Mouse (Mus musculus) lung, postnatal 4 days (tissue): Measurements from ENCODE around the gene Ssmem1.

ENCODE experiments used
- DNase-seq, 2 experiments: peaks; one replicate each; pipeline ENCODE4 v3.0.0; 2021

Gene Ssmem1

DNA sequence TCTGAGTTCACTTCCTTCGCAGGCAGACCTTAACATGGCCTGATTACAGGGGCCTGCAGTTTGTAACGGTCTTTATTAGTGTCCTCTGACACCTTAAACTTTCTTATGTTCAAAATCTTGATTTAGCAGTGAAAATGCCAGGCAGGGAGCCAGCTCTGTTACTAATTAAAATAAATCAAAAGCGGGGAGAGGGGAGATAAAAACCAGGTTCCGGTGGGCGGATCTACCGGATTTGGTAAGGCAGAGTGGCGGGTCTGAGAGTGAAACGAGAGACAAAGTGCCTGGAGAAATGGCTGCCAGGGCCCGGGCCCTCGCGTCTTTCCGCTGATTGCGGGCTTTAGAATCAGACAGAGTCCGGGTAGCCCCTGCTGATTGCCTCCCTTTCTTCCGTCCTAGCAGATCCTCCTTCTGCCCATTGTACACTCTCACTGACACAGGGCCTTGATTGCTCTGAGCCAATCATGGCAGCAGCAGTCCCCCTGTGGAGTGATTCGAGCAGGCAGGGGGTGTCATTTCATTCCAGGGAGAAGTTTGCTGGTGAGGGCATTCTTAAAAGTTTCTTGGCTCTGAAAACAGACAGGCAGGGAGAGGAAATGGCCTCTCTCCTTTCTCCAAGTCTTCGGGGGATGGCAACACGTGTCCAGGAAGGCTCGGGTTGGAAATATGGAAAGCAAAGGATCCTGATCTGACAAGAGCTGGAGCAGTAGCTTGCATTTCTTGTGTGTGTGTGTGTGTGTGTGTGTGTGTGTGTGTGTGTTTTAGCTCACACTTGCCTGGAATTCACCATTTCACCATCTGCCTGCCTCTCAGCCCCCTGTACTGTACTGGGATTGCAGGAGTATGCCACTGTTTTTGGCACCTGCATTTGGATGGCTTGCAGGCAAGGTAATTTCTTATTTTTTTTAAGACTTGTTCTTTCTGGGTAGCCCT, 17.2 kb downstream of the Ssmem1 start:
- peak; percentile 50 to 54 for DNase-seq

- no peak for DNase-seq
Measured at GRCm38 (mm10) chr6:30528800-30529199, 19.2 kb downstream of the Ssmem1 start.

- peak in 1 of 2 experiments; percentile 38 for DNase-seq
Measured at GRCm38 (mm10) chr6:30535340-30535739, 25.7 kb downstream of the Ssmem1 start.

DNA sequence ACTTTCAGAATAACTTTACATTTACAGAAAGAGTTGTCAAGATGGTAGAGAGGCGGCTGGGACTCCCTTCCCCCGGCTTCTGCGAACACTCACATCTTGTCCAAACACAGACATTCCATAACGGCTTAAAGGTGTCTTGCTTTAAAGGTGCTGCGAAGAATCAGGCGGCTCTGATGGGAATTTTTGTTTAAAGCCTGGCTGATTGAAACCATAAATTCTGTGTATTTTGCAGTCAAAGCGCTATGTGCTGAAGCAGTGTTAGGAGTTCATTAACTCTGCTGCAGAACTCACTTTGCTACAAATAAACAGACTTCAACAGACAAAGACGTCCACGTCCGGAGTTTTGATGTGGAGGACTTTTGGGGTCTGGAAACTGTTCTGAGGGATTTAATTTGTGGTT, 28.6 kb downstream of the Ssmem1 start:
- DNase-seq, result no peak

DNA sequence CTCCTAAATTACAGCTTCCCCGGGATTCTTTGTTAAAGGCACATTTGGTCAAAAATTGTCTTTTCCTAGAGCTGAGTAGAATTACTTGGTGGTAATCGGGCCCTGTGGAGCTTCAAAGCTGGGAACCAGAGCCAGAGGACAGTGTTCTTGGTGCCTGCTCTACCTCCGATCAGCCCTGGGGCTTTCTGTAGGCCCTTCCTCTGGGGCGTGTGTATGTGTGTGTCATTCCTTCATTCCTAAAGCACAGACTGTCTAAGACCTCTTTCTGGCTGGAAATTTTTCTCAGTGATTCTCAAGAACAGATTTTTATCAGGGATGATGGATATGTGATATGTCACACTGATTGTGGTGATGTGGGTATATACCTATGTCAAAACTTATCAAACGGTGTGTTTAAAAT, 29.2 kb downstream of the Ssmem1 start:
- no peak for DNase-seq

DNA sequence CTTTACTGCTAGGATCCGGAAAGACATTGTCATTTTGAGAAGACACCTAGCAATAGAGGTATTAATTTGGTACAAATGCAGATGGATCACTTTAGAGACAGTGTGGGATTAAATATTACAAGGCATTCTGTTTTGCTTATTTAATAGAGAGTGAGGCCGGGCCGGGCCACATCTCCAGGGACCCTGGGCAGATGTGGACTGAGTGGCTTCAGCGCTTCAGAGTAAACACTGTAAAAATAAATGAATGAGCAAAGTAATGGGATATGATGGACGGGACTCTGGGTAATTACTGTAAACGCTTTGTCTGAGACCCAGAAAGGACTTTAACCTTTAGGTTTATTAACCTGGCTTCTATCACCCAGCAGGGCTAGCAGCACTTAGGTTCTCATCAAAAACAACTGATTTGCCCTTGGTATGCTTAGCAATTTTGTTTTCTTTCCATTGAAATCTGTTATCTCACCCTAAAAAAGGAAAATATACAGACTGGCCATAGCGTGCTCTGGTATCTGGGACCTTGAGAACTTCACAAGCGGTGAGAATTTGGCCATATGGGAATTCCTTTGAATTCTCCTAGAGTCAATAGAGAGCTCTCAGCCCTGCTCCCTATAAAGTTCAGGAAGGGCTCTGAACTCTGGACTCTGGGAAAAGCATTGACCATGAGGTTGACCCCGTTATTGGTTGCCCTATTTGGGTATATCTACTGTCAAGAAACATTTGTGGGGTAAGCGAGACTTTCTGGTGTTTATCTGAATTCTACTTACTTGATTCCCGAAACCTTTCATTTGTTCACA, 31.6 kb downstream of the Ssmem1 start, which contains the start of gene Cpa2:
Gene Cpa2, plus strand, starts transcription at position 574 of the 791 bp plus-strand sequence.
- no peak for DNase-seq

GRCm38 (mm10) chr6:30542277-30542676, 32.6 kb downstream of the Ssmem1 start:
- DNase-seq, result no peak

- no peak for DNase-seq
Measured at GRCm38 (mm10) chr6:30543077-30543476, 33.4 kb downstream of the Ssmem1 start.

GRCm38 (mm10) chr6:30543851-30544250, 34.2 kb downstream of the Ssmem1 start:
- DNase-seq, result no peak

GRCm38 (mm10) chr6:30545689-30546088, 36.0 kb downstream of the Ssmem1 start:
- DNase-seq, result no peak

DNA sequence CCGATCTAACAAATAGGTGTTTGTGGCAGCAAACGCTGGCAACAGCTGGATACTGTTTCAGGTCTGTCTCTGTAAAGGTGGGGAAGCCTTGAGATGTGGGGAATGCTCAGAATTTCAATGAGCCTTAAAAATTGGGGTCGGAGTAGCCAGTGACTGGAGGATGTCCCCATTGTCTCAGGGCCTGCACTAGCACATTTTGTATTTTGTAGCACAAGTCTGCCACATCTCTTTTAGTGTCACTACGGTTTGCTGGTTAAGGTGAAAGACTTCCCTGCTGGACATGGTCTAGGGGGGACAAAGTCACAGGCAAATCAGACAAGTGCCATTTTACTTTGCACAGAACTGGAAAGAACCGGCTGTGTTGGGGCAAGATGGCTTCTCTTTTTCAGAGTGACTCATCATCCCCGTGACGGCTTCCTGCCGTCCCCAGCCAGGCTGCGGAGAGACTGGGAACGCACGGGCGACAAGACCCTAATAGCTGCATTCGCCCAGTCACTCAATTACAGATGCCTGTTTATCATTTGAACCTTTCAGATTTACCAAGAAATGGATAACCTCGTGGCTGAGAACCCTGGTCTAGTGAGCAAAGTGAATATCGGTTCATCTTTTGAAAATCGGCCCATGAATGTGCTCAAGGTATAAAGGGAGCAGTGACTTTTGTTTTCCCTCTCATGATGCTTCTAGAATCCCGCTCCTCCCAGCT, 37.1 kb downstream of the Ssmem1 start:
- DNase-seq, result peak; percentile 51 to 59

DNA sequence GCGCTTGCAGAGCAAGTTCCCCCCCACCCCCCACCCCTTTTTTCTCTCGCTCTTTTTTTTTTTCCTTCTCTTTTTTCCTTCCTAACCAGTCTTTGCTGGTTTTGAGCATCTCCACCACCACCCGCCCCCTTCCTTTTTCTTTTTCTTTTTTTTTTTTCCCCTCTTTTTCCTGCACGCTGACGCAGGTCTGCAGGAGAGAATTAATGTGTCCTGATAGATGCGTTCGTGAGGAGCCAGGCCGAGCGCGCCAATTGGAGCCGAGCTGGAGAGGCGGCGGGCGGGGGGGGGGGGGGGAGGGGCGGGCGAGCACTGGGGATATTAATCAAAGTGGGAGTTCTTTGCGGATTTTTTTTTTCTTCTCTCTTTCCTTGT, 37.6 kb downstream of the Ssmem1 start:
- DNase-seq, result peak; percentile 36 to 66

GRCm38 (mm10) chr6:30547656-30548306, 38.1 kb downstream of the Ssmem1 start:
- peak; percentile 39 to 51 for DNase-seq

GRCm38 (mm10) chr6:30549231-30549761, 39.6 kb downstream of the Ssmem1 start:
- DNase-seq, result peak in 1 of 2 experiments; percentile 50

GRCm38 (mm10) chr6:30550496-30551192, 41.0 kb downstream of the Ssmem1 start:
- no peak for DNase-seq

GRCm38 (mm10) chr6:30551193-30551515, 41.5 kb downstream of the Ssmem1 start:
- DNase-seq, result no peak

GRCm38 (mm10) chr6:30551644-30552580, 42.3 kb downstream of the Ssmem1 start:
- peak in 1 of 2 experiments; percentile 44 for DNase-seq

- no peak for DNase-seq
Measured at GRCm38 (mm10) chr6:30552628-30553027, 43.0 kb downstream of the Ssmem1 start.

GRCm38 (mm10) chr6:30553381-30554010, 43.8 kb downstream of the Ssmem1 start:
- no peak for DNase-seq

DNA sequence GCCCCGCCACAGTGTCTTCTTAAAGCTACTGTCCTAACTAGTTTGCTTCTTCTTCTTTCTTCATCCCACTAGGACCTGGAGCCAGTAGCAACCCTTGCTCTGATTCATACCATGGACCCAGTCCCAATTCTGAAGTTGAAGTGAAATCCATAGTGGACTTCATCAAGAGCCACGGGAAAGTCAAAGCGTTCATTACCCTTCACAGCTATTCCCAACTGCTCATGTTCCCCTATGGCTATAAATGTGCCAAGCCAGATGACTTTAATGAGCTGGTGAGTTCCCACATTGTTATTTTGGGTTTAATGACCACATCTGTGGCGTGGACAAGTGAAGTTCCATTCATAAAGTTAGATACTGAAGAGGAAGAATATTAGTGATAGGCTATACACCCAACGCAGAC, 44.4 kb downstream of the Ssmem1 start:
- DNase-seq, result no peak
